In the genomic region with DNA sequence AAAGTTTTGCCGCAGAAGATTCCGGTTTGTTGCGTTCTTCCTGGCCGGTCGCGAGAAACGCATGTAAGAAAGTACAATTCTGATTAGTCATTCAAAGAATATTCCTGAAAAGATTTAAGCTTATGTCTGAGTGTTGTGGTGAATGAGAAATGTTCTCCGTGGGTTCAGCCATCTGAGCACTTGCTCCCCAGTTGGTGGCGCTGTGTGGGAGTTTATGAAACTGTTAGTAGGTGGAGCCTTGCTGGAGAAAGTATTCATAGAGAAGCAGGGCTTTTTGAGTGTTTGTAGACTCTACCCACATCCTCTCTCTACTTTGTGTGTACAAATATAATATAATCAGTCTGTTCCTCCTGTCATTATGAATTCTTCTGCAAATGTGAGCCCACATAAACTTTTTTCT, we compare ENCODE assay signal across 12 mouse cellular contexts.
DNase-seq lines count a peak whose midpoint lies in the region; ATAC-seq and TF ChIP-seq lines count a peak whose summit lies in the region.
"Had no signal": no experiment of that assay in that cellular context is flagged by ENCODE, and none has a peak within 500 bp of the region (broad histone marks: within the 10 kb centered on the region; RNA-seq: fewer than 3 reads in every experiment).

No protein-coding gene starts in this region.

- DNase-seq in forebrain, postnatal 0 days, result no peak
- peak; percentile 42 to 43 for DNase-seq in layer of hippocampus, adult 2 months (ENCODE audit: low spot score in 2 of 2)
- no peak for DNase-seq in layer of hippocampus, adult 9-10 months (ENCODE audit: low spot score)
- DNase-seq in ZHBTc4 (ENCODE audit: low read depth, low spot score), result peak; percentile 44
- peak; percentile 9 to 28 for DNase-seq in layer of hippocampus, postnatal 36 days
- no peak for DNase-seq in midbrain, embryonic 11.5 days (ENCODE audit: low spot score, missing footprints)
- no peak for DNase-seq in hindbrain, embryonic 14.5 days (ENCODE audit: low spot score)
- DNase-seq: midbrain, embryonic 14.5 days had no signal

- no peaks in the 10 kb centered on the region for H3K36me3 ChIP-seq in forebrain, postnatal 0 days (ENCODE audit: insufficient read depth)
- H3K36me3 ChIP-seq in forebrain, embryonic 12.5 days (replicated peaks), result no peaks in the 10 kb centered on the region
- H3K36me3 ChIP-seq in midbrain, embryonic 11.5 days (ENCODE audit: control insufficient read depth, insufficient read depth, low read length), result no peaks in the 10 kb centered on the region
- H3K36me3 ChIP-seq in hindbrain, embryonic 14.5 days (replicated peaks; ENCODE audit: control insufficient read depth, insufficient read depth), result no peaks in the 10 kb centered on the region
- H3K36me3 ChIP-seq: embryonic facial prominence, embryonic 13.5 days; hindbrain, embryonic 10.5 days; liver, embryonic 15.5 days had no signal

- H3K27me3 ChIP-seq in forebrain, postnatal 0 days (ENCODE audit: insufficient read depth, low read length), result no peaks in the 10 kb centered on the region
- no peaks in the 10 kb centered on the region for H3K27me3 ChIP-seq in forebrain, embryonic 12.5 days
- no peaks in the 10 kb centered on the region for H3K27me3 ChIP-seq in midbrain, embryonic 11.5 days (ENCODE audit: control insufficient read depth, insufficient read depth, low read length)
- H3K27me3 ChIP-seq in hindbrain, embryonic 14.5 days (ENCODE audit: control insufficient read depth, insufficient read depth, low read length), result no peaks in the 10 kb centered on the region
- H3K27me3 ChIP-seq: embryonic facial prominence, embryonic 13.5 days; liver, embryonic 15.5 days had no signal

- H3K4me1 ChIP-seq in forebrain, postnatal 0 days (ENCODE audit: insufficient read depth), result no peaks in the 10 kb centered on the region
- no peaks in the 10 kb centered on the region for H3K4me1 ChIP-seq in forebrain, embryonic 12.5 days
- no peaks in the 10 kb centered on the region for H3K4me1 ChIP-seq in midbrain, embryonic 11.5 days (ENCODE audit: control insufficient read depth, insufficient read depth, low read length)
- no peaks in the 10 kb centered on the region for H3K4me1 ChIP-seq in hindbrain, embryonic 14.5 days (replicated peaks; ENCODE audit: control insufficient read depth, insufficient read depth, low read length)
- H3K4me1 ChIP-seq: embryonic facial prominence, embryonic 13.5 days; hindbrain, embryonic 10.5 days; liver, embryonic 15.5 days had no signal

- no peaks in the 10 kb centered on the region for H3K9me3 ChIP-seq in forebrain, postnatal 0 days (ENCODE audit: low read length)
- H3K9me3 ChIP-seq in forebrain, embryonic 12.5 days, result no peaks in the 10 kb centered on the region
- H3K9me3 ChIP-seq in midbrain, embryonic 11.5 days (ENCODE audit: control insufficient read depth, low read length), result no peaks in the 10 kb centered on the region
- no peaks in the 10 kb centered on the region for H3K9me3 ChIP-seq in hindbrain, embryonic 14.5 days (ENCODE audit: control insufficient read depth, low read length)
- H3K9me3 ChIP-seq: embryonic facial prominence, embryonic 13.5 days; liver, embryonic 15.5 days had no signal

- peak; percentile 6; the same call in 1 of the 2 replicates for TF ChIP-seq CTCF in forebrain, postnatal 0 days (IDR thresholded peaks at IDR 0.05; ENCODE audit: low read depth)
- TF ChIP-seq CTCF in layer of hippocampus, adult 2 months (conservative IDR thresholded peaks at IDR 0.05), result peak; percentile 62

- H3K27ac ChIP-seq in forebrain, postnatal 0 days (ENCODE audit: low read depth, low read length), result no peak overlapping the region
- no peak overlapping the region for H3K27ac ChIP-seq in forebrain, embryonic 12.5 days
- H3K27ac ChIP-seq in layer of hippocampus, adult 2 months, result no peak overlapping the region
- no peak overlapping the region for H3K27ac ChIP-seq in midbrain, embryonic 11.5 days (ENCODE audit: low read depth, low read length)
- H3K27ac ChIP-seq in hindbrain, embryonic 14.5 days, result no peak overlapping the region
- H3K27ac ChIP-seq: embryonic facial prominence, embryonic 13.5 days; hindbrain, embryonic 10.5 days; liver, embryonic 15.5 days had no signal

- 92% methylated on average over 9 of the region's 9 CpGs for WGBS in forebrain, postnatal 0 days
- 90% methylated on average over 9 of the region's 9 CpGs for WGBS in forebrain, embryonic 12.5 days
- WGBS in midbrain, embryonic 11.5 days, result 89% methylated on average over 9 of the region's 9 CpGs
- 95% methylated on average over 9 of the region's 9 CpGs for WGBS in hindbrain, embryonic 14.5 days

- no peak overlapping the region for H3K9ac ChIP-seq in forebrain, postnatal 0 days
- no peak overlapping the region for H3K9ac ChIP-seq in forebrain, embryonic 12.5 days
- H3K9ac ChIP-seq in midbrain, embryonic 11.5 days (ENCODE audit: low read length), result no peak overlapping the region
- no peak overlapping the region for H3K9ac ChIP-seq in hindbrain, embryonic 14.5 days
- H3K9ac ChIP-seq: embryonic facial prominence, embryonic 13.5 days; liver, embryonic 15.5 days had no signal

- no peak overlapping the region for H3K4me2 ChIP-seq in forebrain, postnatal 0 days (ENCODE audit: low read depth)
- H3K4me2 ChIP-seq in forebrain, embryonic 12.5 days, result no peak overlapping the region
- H3K4me2 ChIP-seq in midbrain, embryonic 11.5 days, result no peak overlapping the region
- no peak overlapping the region for H3K4me2 ChIP-seq in hindbrain, embryonic 14.5 days (replicated peaks)
- H3K4me2 ChIP-seq: embryonic facial prominence, embryonic 13.5 days; liver, embryonic 15.5 days had no signal

- no peak for ATAC-seq in forebrain, postnatal 0 days
- no peak for ATAC-seq in forebrain, embryonic 12.5 days (ENCODE audit: low FRiP score)
- no peak for ATAC-seq in midbrain, embryonic 11.5 days (ENCODE audit: low FRiP score)
- ATAC-seq in hindbrain, embryonic 14.5 days (ENCODE audit: low FRiP score), result no peak

- H3K4me3 ChIP-seq in forebrain, postnatal 0 days (ENCODE audit: low read depth, low read length), result no peak overlapping the region
- no peak overlapping the region for H3K4me3 ChIP-seq in forebrain, embryonic 12.5 days (replicated peaks)
- no peak overlapping the region for H3K4me3 ChIP-seq in layer of hippocampus, adult 2 months
- H3K4me3 ChIP-seq in midbrain, embryonic 11.5 days (ENCODE audit: low read depth, low read length), result no peak overlapping the region
- no peak overlapping the region for H3K4me3 ChIP-seq in hindbrain, embryonic 14.5 days (replicated peaks; ENCODE audit: low read length)
- H3K4me3 ChIP-seq: embryonic facial prominence, embryonic 13.5 days; hindbrain, embryonic 10.5 days; liver, embryonic 15.5 days had no signal

Comparison
In these comparisons a context has a peak if more than half of its experiments do, and no peak if none do; other contexts are left out.
1. DNase-seq: peak in layer of hippocampus, adult 2 months (2 of 2), ZHBTc4 (single experiment) and layer of hippocampus, postnatal 36 days (2 of 2); none in forebrain, postnatal 0 days (single experiment), layer of hippocampus, adult 9-10 months (single experiment), midbrain, embryonic 11.5 days (single experiment) and hindbrain, embryonic 14.5 days (single experiment).